Mouse (Mus musculus) ES-E14 (cell line): ENCODE measurements around the gene Ocel1. TPM values are rescaled to one million over a fixed set of nuclear protein-coding genes. Genes with fewer than 3 reads are reported as not detected.

ENCODE experiments used
- DNase-seq: peaks from one replicate; pipeline ENCODE4 v3.0.0-alpha.2; 2013; ENCODE audit warnings: low read depth, low spot score
- H3K27ac ChIP-seq: 2 replicates; pipeline ENCODE4 v1.5.1; 2012; ENCODE audit warnings: low read depth, mild to moderate bottlenecking, low read length, moderate library complexity, mixed read lengths; ENCODE audit not compliant: poor library complexity, insufficient read depth, severe bottlenecking
- H3K36me3 ChIP-seq: 2 replicates; pipeline ENCODE4 v1.6.1; 2012; ENCODE audit warnings: mild to moderate bottlenecking, low read length, moderate library complexity, mixed read lengths; ENCODE audit not compliant: control insufficient read depth, poor library complexity, insufficient read depth, severe bottlenecking
- H3K4me1 ChIP-seq, 2 experiments: fragments of 150-350 bp in 1 of 2; sonication (generic) in 1 of 2; 2 replicates each; pipeline ENCODE4 v1.6.1; 2012; ENCODE audit warnings: low read length in 2 of 2, mild to moderate bottlenecking in 1 of 2, mixed read lengths in 1 of 2; ENCODE audit not compliant: control insufficient read depth in 2 of 2, insufficient read depth in 2 of 2, poor library complexity in 1 of 2
- H3K4me3 ChIP-seq, 2 experiments: fragments of 150-350 bp in 1 of 2; sonication (generic) in 1 of 2; 2 replicates each; pipeline ENCODE4 v1.5.1; 2012; ENCODE audit warnings: low read length in 2 of 2, low read depth in 1 of 2, mild to moderate bottlenecking in 1 of 2, mixed read lengths in 1 of 2; ENCODE audit not compliant: insufficient read depth in 1 of 2, poor library complexity in 1 of 2, severe bottlenecking in 1 of 2
- H3K9ac ChIP-seq: 2 replicates; pipeline ENCODE4 v1.6.1; 2012; ENCODE audit warnings: low read depth, mild to moderate bottlenecking, low read length, mixed read lengths; ENCODE audit not compliant: poor library complexity, insufficient read depth, severe bottlenecking
- H3K9me3 ChIP-seq: fragments of 150-350 bp; sonication (generic); 2 replicates; pipeline ENCODE4 v1.6.1; 2012; ENCODE audit warnings: low read depth, mild to moderate bottlenecking, low read length; ENCODE audit not compliant: control insufficient read depth, insufficient read depth
- CHD2 ChIP-seq: IDR thresholded peaks from 2 replicates; pipeline ENCODE4 v1.6.1; 2014; ENCODE audit warnings: mild to moderate bottlenecking, low read depth, low read length, inconsistent platforms
- HCFC1 ChIP-seq: IDR thresholded peaks from 2 replicates; pipeline ENCODE4 v1.6.1; 2012; ENCODE audit warnings: low read length, inconsistent platforms, borderline replicate concordance; ENCODE audit not compliant: insufficient read depth
- MAFK ChIP-seq: IDR thresholded peaks from 2 replicates; pipeline ENCODE4 v1.6.1; 2014; ENCODE audit warnings: mild to moderate bottlenecking, low read depth, low read length, inconsistent platforms; ENCODE audit not compliant: insufficient read depth
- ZC3H11A ChIP-seq: IDR thresholded peaks from 2 replicates; pipeline ENCODE4 v1.6.1; 2012; ENCODE audit warnings: low read depth, mild to moderate bottlenecking, inconsistent platforms, low read length, borderline replicate concordance
- ZNF384 ChIP-seq: IDR thresholded peaks from 2 replicates; pipeline ENCODE4 v1.6.1; 2012; ENCODE audit warnings: low read depth, low read length, inconsistent platforms
- in situ Hi-C, 2 experiments: fragments of 600-800 bp; cut with MboI; formaldehyde crosslinking; loops; one replicate each; pipeline ENCODE4 v1.15.1; 2025; ENCODE audit warnings: low sequenced_read_pairs in 2 of 2, inconsistent platforms in 1 of 2; ENCODE audit not compliant: unreplicated experiment in 2 of 2
- total RNA-seq: library from RNA; depleted of rRNA; stranded (reverse); fragments of 300-350 nt; gene quantifications from 2 replicates; pipeline ENCODE4 v1.2.3, GENCODE M21; 2012

Gene Ocel1
- total RNA-seq, 1 experiment = 7.4 TPM

GRCm38 (mm10) chr8:71402446-71402964 lies 31.4 kb downstream of the Ocel1 start:
- H3K4me1 ChIP-seq = peaks cover 4 to 20% of the 10 kb centered on the region in 2 experiments; a peak in 3 of 4 replicates
- no peak overlapping the region for H3K9ac ChIP-seq
- no peaks in the 10 kb centered on the region for H3K9me3 ChIP-seq
- TF ChIP-seq HCFC1 (no peak), MAFK (no peak), ZC3H11A (no peak)
- DNase-seq = no peak
- in situ Hi-C loops = no loop called here
- peaks cover 30% of the 10 kb centered on the region for H3K36me3 ChIP-seq
- no peak overlapping the region for H3K27ac ChIP-seq
- no peak overlapping the region for H3K4me3 ChIP-seq

DNA sequence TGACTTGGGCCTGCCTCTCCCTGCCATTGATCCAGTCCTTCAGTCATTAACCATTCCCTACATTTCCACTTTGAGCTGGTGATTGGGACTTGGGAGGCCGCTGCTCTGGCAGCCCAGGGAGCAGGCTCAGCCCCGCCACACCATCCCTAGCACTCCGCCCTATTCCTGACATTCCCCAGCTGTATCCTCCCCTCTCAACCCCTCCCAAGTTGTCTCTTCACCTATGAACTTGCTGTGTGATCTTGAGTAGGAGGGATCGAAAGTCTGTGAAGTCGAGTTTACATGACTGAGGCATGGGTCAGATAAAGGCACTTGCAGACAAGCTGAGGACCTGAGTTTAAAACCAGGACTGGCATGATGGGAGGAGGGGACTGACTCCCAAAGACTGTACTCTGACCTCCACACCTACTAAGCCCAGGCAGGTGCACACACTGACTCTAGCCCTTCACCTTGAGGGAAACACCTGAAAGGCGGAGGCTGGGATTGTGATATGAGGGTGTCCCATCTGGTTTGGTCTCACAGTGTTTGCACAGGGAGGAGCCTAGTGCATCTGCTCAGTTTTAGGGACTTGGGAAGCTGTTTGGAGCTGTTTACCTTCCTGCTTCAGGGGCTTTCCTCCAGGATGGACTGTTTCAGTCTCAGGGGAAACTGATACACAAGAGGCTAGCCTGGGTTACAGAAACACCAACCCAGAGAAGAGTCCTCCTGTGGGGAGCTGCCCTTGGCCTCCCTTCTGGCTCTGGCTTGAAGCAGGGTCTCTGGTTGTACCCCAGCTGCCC lies 32.2 kb downstream of the Ocel1 start:
- Histone ChIP-seq H3K27ac (no peak overlapping the region), H3K36me3 (peaks cover 36% of the 10 kb centered on the region), H3K9ac (no peak overlapping the region), H3K4me1 (peaks cover 4 to 17% of the 10 kb centered on the region in 2 experiments; a peak in 3 of 4 replicates), H3K4me3 (no peak overlapping the region), H3K9me3 (no peaks in the 10 kb centered on the region)
- in situ Hi-C loops = no loop called here
- TF ChIP-seq MAFK (no peak), ZC3H11A (no peak), CHD2 (no peak), ZNF384 (no peak), HCFC1 (no peak)
- no peak for DNase-seq

GRCm38 (mm10) chr8:71404011-71404410 lies 32.9 kb downstream of the Ocel1 start:
- H3K36me3 ChIP-seq = peaks cover 39% of the 10 kb centered on the region
- DNase-seq = no peak
- no peak overlapping the region for H3K4me3 ChIP-seq
- H3K9me3 ChIP-seq = no peaks in the 10 kb centered on the region
- H3K4me1 ChIP-seq = peaks cover 4 to 17% of the 10 kb centered on the region in 2 experiments; a peak in 3 of 4 replicates
- H3K27ac ChIP-seq = no peak overlapping the region
- in situ Hi-C loops = no loop called here
- no peak overlapping the region for H3K9ac ChIP-seq
- TF ChIP-seq ZNF384 (no peak), ZC3H11A (no peak), CHD2 (no peak), MAFK (no peak), HCFC1 (no peak)

GRCm38 (mm10) chr8:71404951-71405351 lies 33.9 kb downstream of the Ocel1 start:
- Histone ChIP-seq H3K36me3 (peaks cover 41% of the 10 kb centered on the region), H3K9ac (peak overlapping the region; percentile 74), H3K4me3 (peak overlapping the region; percentile 70 to 84), H3K9me3 (no peaks in the 10 kb centered on the region), H3K4me1 (peaks cover 4 to 15% of the 10 kb centered on the region in 2 experiments; a peak in 3 of 4 replicates), H3K27ac (no peak overlapping the region)
- no peak for TF ChIP-seq ZC3H11A
- peak; percentile 72 for TF ChIP-seq MAFK
- in situ Hi-C loops = no loop called here
- DNase-seq = no peak
